Mouse (Mus musculus) spleen, adult 2 months (tissue): ENCODE measurements around the gene Olfr419. TPM values are rescaled to one million over a fixed set of nuclear protein-coding genes. Genes with fewer than 3 reads are reported as not detected.

Experiments
- DNase-seq, 2 experiments: peaks; one replicate each; pipeline versions ENCODE4 v3.0.0 to v3.0.0-alpha.2; 2012 to 2021; ENCODE audit warnings: low spot score in 2 of 2, low read depth in 1 of 2
- H3K27ac ChIP-seq: fragments of 200-500 bp; 2 replicates; pipeline ENCODE4 v1.5.1; 2012; ENCODE audit warnings: low read length, inconsistent platforms; ENCODE audit not compliant: insufficient read depth
- H3K27me3 ChIP-seq: fragments of 200-500 bp; 2 replicates; pipeline ENCODE4 v1.6.1; 2012; ENCODE audit warnings: mild to moderate bottlenecking, moderate library complexity, low read length, inconsistent platforms; ENCODE audit not compliant: control insufficient read depth, insufficient read depth
- H3K36me3 ChIP-seq: fragments of 200-500 bp; 2 replicates; pipeline ENCODE4 v1.6.1; 2012; ENCODE audit warnings: mild to moderate bottlenecking, low read length, inconsistent platforms; ENCODE audit not compliant: control insufficient read depth, insufficient read depth
- H3K4me1 ChIP-seq: fragments of 200-500 bp; 2 replicates; pipeline ENCODE4 v1.6.1; 2011; ENCODE audit warnings: inconsistent platforms; ENCODE audit not compliant: control insufficient read depth, insufficient read depth, insufficient read length
- H3K4me3 ChIP-seq: fragments of 200-500 bp; 2 replicates; pipeline ENCODE4 v1.5.1; 2011; ENCODE audit warnings: mild to moderate bottlenecking, inconsistent platforms; ENCODE audit not compliant: insufficient read depth, insufficient read length; ENCODE audit errors: extremely low read depth
- CTCF ChIP-seq: fragments of 200-500 bp; IDR thresholded peaks from 2 replicates; pipeline ENCODE4 v1.5.1; 2011; ENCODE audit warnings: mild to moderate bottlenecking, inconsistent platforms; ENCODE audit not compliant: insufficient read depth, insufficient read length, insufficient replicate concordance; ENCODE audit errors: extremely low read depth
- POLR2A ChIP-seq: fragments of 200-500 bp; IDR thresholded peaks from 2 replicates; pipeline ENCODE4 v1.6.1; 2011; ENCODE audit warnings: low read depth, low read length, inconsistent platforms
- WGBS: fragments of 180-500 bp; shearing (Covaris S2); methylation state at CpG from one replicate; pipeline ENCODE4 v1.1.7; 2018; 5-methylcytosine and 5-hydroxymethylcytosine counted together
- polyA plus RNA-seq: library from polyadenylated mRNA; depleted of rRNA; stranded (reverse); fragments of >200 nt; gene quantifications from 2 replicates; pipeline ENCODE4 v1.2.3, GENCODE M21; 2012; rRNA removed

Gene Olfr419
- polyA plus RNA-seq, 1 experiment = not detected

DNA sequence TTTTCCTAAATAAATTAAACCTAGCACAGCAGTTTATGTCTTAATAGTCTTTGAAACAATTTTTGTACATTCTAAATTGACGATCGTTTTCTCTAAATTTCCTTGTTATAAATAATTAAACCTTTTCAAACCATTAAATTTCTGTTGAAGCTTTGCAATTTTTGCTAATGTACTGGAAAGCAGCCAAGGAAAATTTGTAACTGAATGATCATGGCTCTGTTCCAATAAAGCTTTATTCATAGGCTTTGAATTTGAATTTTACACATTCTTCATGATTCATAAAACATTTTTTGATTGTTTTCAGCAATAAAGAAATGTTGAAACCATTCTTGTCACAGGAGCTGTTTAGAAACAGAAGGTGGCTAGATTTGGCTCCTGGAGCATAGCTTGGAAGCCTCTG is 7.2 kb downstream of the Olfr419 start:
- Histone ChIP-seq H3K27ac (no peak overlapping the region), H3K4me1 (no peaks in the 10 kb centered on the region), H3K4me3 (no peak overlapping the region), H3K36me3 (no peaks in the 10 kb centered on the region), H3K27me3 (no peaks in the 10 kb centered on the region)
- TF ChIP-seq POLR2A (no peak), CTCF (no peak)
- WGBS = 93% methylated on average over 2 of the region's 2 CpGs
- no peak for DNase-seq

DNA sequence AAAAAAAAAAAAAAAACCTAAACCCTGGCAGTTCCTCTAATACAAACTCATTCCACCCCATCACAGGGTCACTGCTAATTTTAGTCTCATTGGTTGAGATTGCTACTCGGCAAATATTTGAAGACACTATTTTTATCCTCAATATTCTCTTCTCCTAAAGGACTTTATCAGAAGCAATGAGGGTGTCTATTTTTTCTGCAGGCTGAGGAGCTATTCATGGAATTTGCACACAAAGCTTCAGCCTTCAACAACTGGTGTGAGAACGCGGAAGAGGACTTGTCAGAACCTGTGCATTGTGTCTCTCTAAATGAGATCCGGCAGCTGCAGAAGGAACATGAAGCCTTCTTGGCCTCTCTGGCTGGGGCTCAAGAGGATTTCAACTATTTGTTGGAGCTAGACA is 11.9 kb downstream of the Olfr419 start:
- H3K36me3 ChIP-seq = no peaks in the 10 kb centered on the region
- H3K4me3 ChIP-seq = no peak overlapping the region
- no peaks in the 10 kb centered on the region for H3K4me1 ChIP-seq
- H3K27ac ChIP-seq = no peak overlapping the region
- no peak for TF ChIP-seq POLR2A
- no peak for TF ChIP-seq CTCF
- 89% methylated on average over 4 of the region's 4 CpGs for WGBS
- no peaks in the 10 kb centered on the region for H3K27me3 ChIP-seq
- no peak for DNase-seq

DNA sequence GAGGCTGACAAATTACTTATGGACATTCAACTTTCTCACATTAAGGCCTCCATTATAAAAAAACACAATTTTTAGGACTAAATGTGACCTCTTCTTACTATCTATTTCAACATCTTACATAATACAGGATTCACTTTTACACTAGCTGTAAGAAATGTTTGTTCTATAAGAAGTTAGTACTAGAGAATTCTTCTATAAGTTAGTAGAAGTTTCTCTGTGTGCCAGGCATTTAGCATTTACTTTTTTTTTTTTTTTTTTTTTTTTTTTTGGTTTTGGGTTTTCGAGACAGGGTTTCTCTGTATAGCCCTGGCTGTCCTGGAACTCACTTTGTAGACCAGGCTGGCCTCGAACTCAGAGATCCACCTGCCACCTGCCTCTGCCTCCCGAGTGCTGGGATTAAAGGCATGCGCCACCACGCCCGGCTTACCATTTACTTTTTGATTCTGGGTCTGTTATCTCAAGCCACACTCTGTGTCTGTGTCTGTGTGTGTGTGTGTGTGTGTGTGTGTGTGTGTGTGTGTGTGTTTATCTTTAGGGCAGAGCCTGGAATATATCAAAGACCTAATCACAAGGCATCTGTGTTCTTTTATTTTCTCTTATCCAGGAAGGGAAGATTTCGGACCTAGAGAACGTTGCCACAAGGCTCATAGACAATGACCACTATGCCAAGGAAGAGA is 35.2 kb downstream of the Olfr419 start:
- 87% methylated on average over 8 of the region's 8 CpGs for WGBS
- Histone ChIP-seq H3K27me3 (no peaks in the 10 kb centered on the region), H3K27ac (no peak overlapping the region), H3K36me3 (no peaks in the 10 kb centered on the region), H3K4me1 (no peaks in the 10 kb centered on the region), H3K4me3 (no peak overlapping the region)
- DNase-seq = no peak
- TF ChIP-seq POLR2A (no peak), CTCF (no peak)

DNA sequence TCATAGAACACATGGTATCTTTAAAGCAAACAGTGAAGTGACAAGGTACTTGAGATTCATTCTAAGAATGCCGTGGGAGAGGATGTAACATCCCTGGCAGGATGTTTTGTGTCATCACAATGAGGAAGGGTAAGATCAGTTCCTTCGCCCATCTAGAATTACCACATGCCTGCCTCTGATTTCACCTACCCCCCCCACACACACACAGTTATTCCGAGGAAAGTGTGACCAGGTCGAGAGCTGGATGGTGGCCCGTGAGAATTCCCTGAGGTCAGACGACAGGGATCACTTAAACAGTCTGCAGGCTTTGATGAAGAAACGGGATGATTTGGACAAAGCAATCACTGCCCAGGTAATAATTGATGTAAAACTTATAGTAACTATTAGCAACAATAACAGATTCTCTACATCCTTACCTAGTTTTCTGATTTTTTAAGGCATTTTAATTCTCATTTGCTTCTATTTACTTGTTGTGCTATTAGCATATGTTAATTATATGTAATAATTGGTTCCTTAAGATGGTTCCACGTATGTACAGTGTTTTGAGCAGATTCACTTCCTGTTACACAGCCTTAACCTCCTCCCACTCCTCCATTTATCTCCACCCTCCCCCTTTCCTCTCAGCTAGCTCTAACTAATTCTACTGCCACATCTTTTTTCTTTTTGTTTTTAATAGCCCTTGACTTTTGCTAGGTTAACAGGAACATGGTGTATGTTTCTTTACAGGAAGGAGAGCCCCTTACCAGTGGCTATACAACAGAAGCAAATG is 36.4 kb downstream of the Olfr419 start:
- 82% methylated on average over 8 of the region's 8 CpGs for WGBS

DNA sequence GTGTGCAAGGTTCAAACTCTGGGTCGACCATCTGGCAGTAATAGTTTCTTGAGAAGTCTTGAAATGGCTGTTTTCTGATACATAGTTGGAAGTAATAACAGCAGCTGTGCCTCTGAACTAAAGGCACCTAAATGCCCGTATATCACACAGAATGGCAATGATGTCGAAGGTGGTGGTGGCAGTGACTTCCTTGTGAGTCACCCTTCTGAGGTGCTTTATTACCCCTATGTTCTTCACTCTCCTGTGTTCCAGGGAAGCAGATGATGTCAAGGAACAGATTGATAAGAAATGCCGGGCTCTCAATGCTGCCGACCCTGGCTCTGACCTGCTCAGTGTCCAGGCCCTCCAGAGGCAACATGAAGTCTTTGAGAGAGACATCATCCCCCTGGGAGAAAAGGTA is 39.6 kb downstream of the Olfr419 start:
- Histone ChIP-seq H3K27me3 (no peaks in the 10 kb centered on the region), H3K36me3 (no peaks in the 10 kb centered on the region), H3K27ac (no peak overlapping the region), H3K4me3 (no peak overlapping the region), H3K4me1 (no peaks in the 10 kb centered on the region)
- no peak for DNase-seq
- no peak for TF ChIP-seq CTCF
- no peak for TF ChIP-seq POLR2A
- 80% methylated on average over 5 of the region's 5 CpGs for WGBS

More for the DNA sequence above, 36.4 kb downstream of the Olfr419 start:
- Histone ChIP-seq H3K27me3 (no peaks in the 10 kb centered on the region), H3K36me3 (no peaks in the 10 kb centered on the region), H3K4me3 (no peak overlapping the region), H3K27ac (no peak overlapping the region), H3K4me1 (no peaks in the 10 kb centered on the region)
- no peak for DNase-seq
- TF ChIP-seq CTCF (no peak), POLR2A (no peak)

DNA sequence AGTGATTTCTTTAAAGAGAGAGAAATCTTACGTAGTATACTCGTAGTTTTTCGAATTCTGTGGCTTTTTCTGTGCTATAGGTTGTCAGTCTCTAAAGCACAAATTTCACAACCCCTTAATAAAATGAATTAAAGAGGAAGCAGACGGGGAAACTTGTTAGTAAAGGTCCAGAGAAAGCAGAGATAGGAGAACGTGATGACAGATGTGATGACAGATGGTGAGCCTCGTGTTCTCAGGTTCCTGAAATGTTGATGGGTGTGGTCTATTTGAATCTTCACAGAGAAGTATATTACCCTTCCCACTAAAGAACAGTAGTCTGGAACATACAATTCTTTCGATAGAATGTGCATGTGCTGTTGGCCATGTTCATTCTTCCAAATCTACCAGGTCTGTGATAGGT is 47.2 kb downstream of the Olfr419 start:
- 40% methylated on average over 7 of the region's 7 CpGs for WGBS
- TF ChIP-seq POLR2A (no peak), CTCF (no peak)
- Histone ChIP-seq H3K4me3 (no peak overlapping the region), H3K27me3 (no peaks in the 10 kb centered on the region), H3K27ac (no peak overlapping the region), H3K36me3 (no peaks in the 10 kb centered on the region), H3K4me1 (no peaks in the 10 kb centered on the region)
- DNase-seq = no peak

Other genes with a start within 250 kb of the Olfr419 start
- gene Ifi205, start 220.3 kb downstream of the Olfr419 start, polyA plus RNA-seq = 1.2 and 1.9 TPM in 2 replicates
- 0.99 and 2.5 TPM in 2 replicates for gene Olfr433, start 211.4 kb downstream of the Olfr419 start, polyA plus RNA-seq
- 0.08 and 2.7 TPM in 2 replicates for gene Olfr432, start 202.9 kb downstream of the Olfr419 start, polyA plus RNA-seq
- gene Olfr430, start 185.5 kb downstream of the Olfr419 start, polyA plus RNA-seq = not detected in 2 replicates
- not detected in 2 replicates for gene Olfr429, start 167.7 kb downstream of the Olfr419 start, polyA plus RNA-seq
- gene Olfr427, start 155.2 kb downstream of the Olfr419 start, polyA plus RNA-seq = not detected in 2 replicates
- not detected in 2 replicates for gene Olfr231, start 130.9 kb downstream of the Olfr419 start, polyA plus RNA-seq
- not detected in 2 replicates for gene Olfr424, start 120.5 kb downstream of the Olfr419 start, polyA plus RNA-seq
- gene Olfr420, start 96.4 kb downstream of the Olfr419 start, polyA plus RNA-seq = not detected in 2 replicates
- 2.4 and 3.2 TPM in 2 replicates for gene Spta1, start 79.3 kb downstream of the Olfr419 start, polyA plus RNA-seq
- not detected in 2 replicates for gene Mptx1, start 78.5 kb upstream of the Olfr419 start, polyA plus RNA-seq
- gene Olfr417, start 113.1 kb upstream of the Olfr419 start, polyA plus RNA-seq = not detected in 2 replicates
- not detected in 2 replicates for gene Olfr248, start 139.0 kb upstream of the Olfr419 start, polyA plus RNA-seq
- 0.12 and 0.14 TPM in 2 replicates for gene Olfr414, start 172.0 kb upstream of the Olfr419 start, polyA plus RNA-seq
- gene Olfr220, start 190.0 kb upstream of the Olfr419 start, polyA plus RNA-seq = not detected in 2 replicates
- gene Fmn2, start 249.8 kb upstream of the Olfr419 start, polyA plus RNA-seq = 0.04 and 0.06 TPM in 2 replicates